Mouse (Mus musculus) colon, adult 2 months (tissue): ENCODE measurements around the gene Ropn1l. TPM values are rescaled to one million over a fixed set of nuclear protein-coding genes. Genes with fewer than 3 reads are reported as not detected.

ENCODE experiments used
- polyA plus RNA-seq: library from polyadenylated mRNA; depleted of rRNA; stranded (reverse); fragments of >200 nt; gene quantifications from 2 replicates; pipeline ENCODE4 v1.2.3, GENCODE M21; 2012; rRNA removed

The Ropn1l gene
- 0.24 and 0.32 TPM in 2 replicates for polyA plus RNA-seq

GRCm38 (mm10) chr15:31453098-31453916, at the start of gene Ropn1l:
Gene Ropn1l (minus strand): TSS chr15:31453737.

Other genes starting within 250 kb of the Ropn1l start
- gene Dap, start 229.4 kb downstream of the Ropn1l start, polyA plus RNA-seq, result 67.1 and 69.4 TPM in 2 replicates
- gene Ankrd33b, start 86.0 kb downstream of the Ropn1l start, polyA plus RNA-seq, result 0.68 and 0.70 TPM in 2 replicates
- 10.4 and 11.2 TPM in 2 replicates for gene March6, start 77.3 kb upstream of the Ropn1l start, polyA plus RNA-seq
- 41.3 and 56.6 TPM in 2 replicates for gene Cmbl, start 111.7 kb upstream of the Ropn1l start, polyA plus RNA-seq
- 61.2 and 69.2 TPM in 2 replicates for gene Cct5, start 148.1 kb upstream of the Ropn1l start, polyA plus RNA-seq
- gene Fam173b, start 148.1 kb upstream of the Ropn1l start, polyA plus RNA-seq, result 6.3 and 6.8 TPM in 2 replicates